Mouse (Mus musculus) thymus, postnatal 25 days (tissue): ENCODE measurements around the gene Gm7879.
"Not testable (repeated sequence)": the region's sequence is repeated elsewhere in the genome, so short reads cannot be mapped to it uniquely, and the experiment has no call there.

ENCODE experiments used
- DNase-seq: peaks from one replicate; pipeline ENCODE4 v3.0.0; 2022

Gene Gm7879

GRCm38 (mm10) chr5:43912844-43913243 lies at the start of gene Gm7879:
Gene Gm7879, plus strand, starts transcription at chr5:43913144.
- DNase-seq: not testable (repeated sequence)

DNA sequence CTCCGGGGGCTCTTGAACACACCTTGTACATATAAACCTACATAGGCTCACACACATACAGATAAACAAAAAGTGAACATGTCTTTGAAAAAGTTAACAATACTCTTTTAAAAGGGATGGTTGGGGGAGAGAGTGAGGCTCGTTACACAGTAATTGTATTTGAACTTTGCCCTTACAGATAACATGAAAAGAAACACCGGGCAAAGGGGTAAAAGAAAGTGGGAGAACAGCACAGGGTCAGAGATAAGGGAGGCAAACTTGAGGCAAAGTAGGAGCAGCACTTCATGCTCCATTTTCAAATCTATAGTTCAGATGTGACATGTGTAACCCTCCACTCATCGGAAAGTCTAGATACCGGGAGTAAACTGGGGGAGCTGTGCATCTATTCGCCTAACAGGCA lies 49.3 kb upstream of the Gm7879 start:
- DNase-seq: no peak

DNA sequence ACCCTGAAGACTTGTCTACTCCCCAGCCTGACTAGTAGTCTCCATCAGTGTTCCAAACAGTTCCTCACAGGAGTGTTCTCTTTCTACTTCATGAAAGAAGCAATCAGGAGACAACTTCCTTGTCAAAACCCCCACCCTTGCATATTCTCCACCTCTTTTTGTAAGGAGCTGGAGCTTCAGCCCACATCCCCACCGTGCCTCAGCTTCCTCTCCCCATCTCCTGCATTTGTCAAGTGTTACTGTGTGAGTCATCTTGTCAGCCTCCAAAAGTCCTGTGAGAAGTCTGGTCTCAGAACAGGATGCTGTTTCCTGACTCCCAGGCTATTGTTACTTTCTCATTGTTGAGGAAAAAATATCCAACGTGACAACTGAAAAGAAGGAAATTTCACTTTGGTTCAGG lies 47.6 kb upstream of the Gm7879 start:
- no peak for DNase-seq

GRCm38 (mm10) chr5:43868253-43868652 lies 44.7 kb upstream of the Gm7879 start, which contains the start of gene Cd38:
Gene Cd38, plus strand, starts transcription at chr5:43868553.
- no peak for DNase-seq

GRCm38 (mm10) chr5:43868711-43869600 lies 44.0 kb upstream of the Gm7879 start:
- DNase-seq: peak; percentile 11

DNA sequence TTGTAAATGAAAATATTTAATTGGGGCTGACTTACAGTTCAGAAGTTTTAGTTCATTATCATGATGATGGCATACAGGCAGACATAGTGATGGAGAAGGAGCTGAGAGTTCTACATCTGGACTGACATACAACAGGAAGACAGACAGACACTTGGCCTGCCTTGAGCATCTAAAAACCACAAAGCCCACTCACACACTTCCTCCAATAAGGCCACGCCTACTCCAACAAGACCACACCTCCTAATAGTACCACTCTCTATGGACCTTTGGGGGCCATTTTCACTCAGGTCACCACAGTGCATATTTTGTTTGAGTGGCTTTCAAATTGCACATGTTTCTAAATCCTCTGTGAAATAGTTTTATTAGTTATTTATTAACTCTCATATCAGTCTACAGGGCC lies 41.1 kb upstream of the Gm7879 start:
- DNase-seq: no peak

GRCm38 (mm10) chr5:43872652-43873051 lies 40.3 kb upstream of the Gm7879 start:
- DNase-seq: no peak

GRCm38 (mm10) chr5:43882034-43882433 lies 30.9 kb upstream of the Gm7879 start:
- DNase-seq: no peak

- DNase-seq: no peak
Observed at GRCm38 (mm10) chr5:43885060-43885820, 27.7 kb upstream of the Gm7879 start.

DNA sequence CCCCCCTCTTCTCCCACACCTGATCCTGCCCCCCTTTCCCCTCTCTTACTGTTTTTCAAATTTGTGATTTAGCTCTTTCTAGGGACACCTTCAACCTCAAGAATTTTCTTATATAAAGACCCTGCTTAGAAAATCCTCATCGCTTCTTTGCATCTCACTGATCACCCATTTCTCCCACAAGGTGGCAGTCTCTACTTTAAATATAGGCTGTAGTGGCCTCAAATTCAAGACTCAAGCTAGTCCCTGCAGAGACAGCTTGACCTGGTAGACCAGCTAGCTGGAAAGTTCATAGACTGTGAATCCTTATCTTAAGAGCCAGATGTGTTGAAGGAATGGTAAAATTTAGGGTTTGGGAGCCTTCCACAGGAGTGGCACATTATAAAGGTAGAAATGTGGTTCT lies 20.6 kb upstream of the Gm7879 start:
- peak; percentile 40 for DNase-seq

GRCm38 (mm10) chr5:43894113-43894512 lies 18.8 kb upstream of the Gm7879 start:
- peak; percentile 33 for DNase-seq

DNA sequence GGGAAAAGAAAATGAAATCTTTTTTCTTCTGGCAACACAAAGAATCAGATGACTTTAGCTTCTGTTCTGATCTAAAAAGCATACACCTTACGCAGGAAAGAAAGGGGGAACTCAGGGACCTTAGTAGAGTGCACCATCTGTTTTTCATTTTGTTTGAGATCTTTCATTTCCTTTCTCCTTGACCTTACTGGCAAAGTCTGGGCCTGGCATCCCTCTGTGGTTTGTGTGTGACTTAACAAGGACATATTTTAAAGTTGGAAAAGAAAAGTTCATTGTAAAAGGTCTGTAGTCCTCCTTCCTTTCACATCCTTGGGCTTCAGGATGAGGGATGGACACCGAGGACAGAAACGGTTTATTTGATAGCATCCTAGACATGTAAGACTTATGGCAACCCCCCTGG lies 17.0 kb upstream of the Gm7879 start:
- DNase-seq: no peak

DNA sequence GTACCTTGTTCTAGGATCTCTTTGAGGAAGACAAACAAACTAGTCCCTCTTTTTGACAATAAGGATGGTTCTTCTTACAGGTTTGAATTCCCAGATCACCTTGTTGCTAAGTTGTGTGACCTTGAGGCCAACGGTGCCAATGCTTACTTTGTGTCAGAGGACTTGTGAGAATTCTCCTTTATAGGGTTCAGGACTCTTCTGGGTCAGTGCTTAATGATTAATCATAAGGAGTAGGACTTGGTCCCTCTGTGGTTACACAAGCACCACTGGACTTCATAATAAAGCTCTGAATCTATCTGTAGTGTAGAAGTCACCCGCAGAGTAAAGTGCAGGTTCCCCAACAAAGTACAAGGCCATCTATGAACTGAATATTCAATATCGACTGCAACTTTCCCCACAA lies 8.3 kb upstream of the Gm7879 start:
- DNase-seq: no peak

DNA sequence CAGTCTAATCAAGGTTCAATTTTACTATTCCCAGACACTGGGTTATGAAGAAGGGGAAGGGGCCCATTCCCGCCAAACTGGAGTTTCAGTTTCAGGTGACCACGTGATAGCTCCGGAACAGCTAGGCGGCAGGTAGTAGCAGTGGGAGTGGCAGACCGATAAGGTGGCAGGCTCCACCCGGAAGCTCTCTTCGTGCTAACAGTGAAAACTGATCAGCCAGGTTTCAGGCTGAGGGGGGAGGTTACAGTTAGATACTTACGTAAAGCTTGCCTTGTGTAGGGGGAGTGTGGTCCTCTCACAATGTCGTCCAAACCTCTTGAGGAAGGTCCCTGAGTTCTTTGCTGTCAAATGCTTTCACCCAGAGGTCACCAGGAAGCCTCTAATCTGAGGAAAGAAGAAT lies 3.7 kb upstream of the Gm7879 start:
- DNase-seq: no peak

- no peak for DNase-seq
Observed at GRCm38 (mm10) chr5:43910006-43910405, 2.9 kb upstream of the Gm7879 start.

DNA sequence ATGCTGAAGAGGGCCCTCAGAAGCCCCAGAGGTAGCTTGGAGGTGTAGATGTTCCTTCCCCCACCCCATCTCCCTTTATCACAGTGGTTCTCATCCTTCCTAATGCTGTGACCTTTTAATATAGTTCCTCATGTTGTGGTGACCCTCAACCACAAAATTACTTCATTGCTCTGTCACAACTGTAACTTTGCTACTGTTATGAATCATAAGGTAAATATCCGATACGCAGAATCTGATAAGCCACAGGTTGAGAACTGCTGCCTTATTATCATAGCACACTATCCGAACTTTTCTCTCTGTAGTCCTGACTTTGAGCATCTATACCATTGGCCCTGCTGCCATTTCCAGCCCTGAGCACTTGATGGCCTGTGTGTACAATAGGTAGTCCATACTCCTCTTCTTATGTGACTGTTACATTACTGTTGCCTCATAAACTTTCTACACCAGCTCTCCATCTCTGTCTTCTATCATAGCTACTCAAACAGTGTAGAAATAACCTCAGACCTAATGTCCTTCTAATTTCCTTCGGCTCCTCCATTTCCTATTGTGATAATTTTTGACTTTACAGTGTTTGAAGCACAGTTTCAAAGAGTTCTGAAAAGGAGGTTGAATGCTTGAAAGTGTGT lies 2.4 kb downstream of the Gm7879 start:
- DNase-seq: no peak

GRCm38 (mm10) chr5:43921877-43922276 lies 8.9 kb downstream of the Gm7879 start:
- no peak for DNase-seq

DNA sequence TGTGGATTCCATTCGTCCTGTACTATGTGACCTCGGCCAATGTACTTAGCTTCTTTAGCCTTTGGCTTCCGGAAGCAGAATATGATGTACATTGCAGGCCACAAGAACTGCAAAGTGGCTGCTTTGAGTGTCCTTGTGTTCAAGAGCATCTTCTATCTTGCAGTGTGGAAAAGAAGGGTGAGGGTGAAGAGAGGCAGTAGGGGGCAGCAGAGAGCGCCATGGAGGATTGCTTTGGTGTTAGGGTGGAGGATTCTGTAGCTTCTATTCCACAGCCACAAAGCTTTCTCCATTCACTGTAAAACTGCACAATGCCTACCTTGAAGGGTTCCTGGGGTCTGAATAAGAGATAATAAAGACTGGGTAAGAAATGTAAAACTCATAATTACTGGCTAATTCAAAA lies 11.0 kb downstream of the Gm7879 start:
- DNase-seq: peak; percentile 79

- DNase-seq: no peak
Observed at GRCm38 (mm10) chr5:43927729-43928128, 14.8 kb downstream of the Gm7879 start.

- no peak for DNase-seq
Observed at GRCm38 (mm10) chr5:43933269-43933668, 20.3 kb downstream of the Gm7879 start.

DNA sequence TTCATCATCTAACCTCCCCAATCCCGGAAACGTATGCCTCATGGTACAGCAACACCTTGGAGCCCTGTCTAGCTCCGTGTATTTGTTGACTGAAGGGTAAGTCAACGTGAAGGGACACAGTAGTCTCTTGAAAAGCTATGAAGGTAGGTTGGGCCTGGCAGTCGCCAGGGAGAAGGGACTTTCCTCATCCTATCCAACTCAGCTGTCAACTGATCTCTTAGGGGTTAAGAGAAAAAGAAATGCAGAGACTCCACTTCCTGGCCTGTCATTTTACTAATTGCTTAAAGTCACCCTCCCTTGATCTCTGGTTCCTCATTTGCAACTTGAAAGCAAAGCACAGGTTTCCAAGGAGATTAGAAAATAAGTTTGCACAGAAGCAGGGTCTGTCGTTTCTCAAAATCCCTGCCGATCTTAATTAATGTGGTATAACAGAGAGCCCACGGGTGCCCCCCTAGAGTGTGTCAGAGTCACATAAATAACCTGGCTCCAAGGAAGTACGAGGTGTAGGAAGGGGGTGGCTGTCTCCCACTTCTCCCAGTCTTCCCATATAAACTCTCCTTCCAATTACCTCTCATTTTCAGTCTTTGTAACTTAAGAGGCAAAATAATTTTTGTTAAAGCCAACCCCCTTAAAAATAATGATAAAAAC lies 34.5 kb downstream of the Gm7879 start:
- DNase-seq: peak; percentile 31

GRCm38 (mm10) chr5:43948111-43948743 lies 35.3 kb downstream of the Gm7879 start:
- DNase-seq: peak; percentile 80
